Mouse (Mus musculus): Measurements from ENCODE around the gene Rbfox1.

DNA sequence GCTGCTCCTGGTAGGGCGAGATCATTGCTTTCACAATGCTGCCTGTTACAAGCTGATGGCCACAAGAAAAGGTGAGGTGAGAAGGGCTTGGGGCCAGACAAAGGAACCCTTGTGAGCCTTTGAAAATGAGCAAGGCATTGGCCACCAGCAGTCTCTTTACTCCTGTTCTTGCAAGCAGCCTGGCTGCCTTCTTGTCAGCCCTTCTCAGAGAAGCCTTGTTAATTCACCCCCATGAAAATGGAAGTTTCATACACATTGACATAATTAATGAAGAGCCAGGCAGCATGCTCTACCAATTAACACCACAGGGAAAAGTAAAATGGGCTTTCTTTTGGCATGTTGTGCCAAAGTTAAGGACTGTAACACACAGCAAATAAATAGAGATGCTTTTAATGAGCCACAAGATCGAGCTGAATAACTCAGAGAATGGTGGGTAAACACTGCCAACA is 1076.8 kb downstream of the Rbfox1 start:
- TF ChIP-seq CTCF (IDR thresholded peaks at IDR 0.05; ENCODE audit: low read depth, low read length): no peak
- TF ChIP-seq POLR2A (IDR thresholded peaks at IDR 0.05; ENCODE audit: insufficient read depth, low read length): no peak
